Mouse (Mus musculus) retina, embryonic 14.5 days (tissue): Measurements from ENCODE around the gene Gzmd.

Experiments
- DNase-seq: peaks from one replicate; pipeline ENCODE4 v3.0.0-alpha.2; 2015; ENCODE audit warnings: low spot score

The Gzmd gene

GRCm38 (mm10) chr14:56082016-56082415, 50.4 kb downstream of the Gzmd start:
- no peak for DNase-seq
